Mouse (Mus musculus) ES-E14 (cell line): ENCODE measurements around the gene Inf2. TPM values are rescaled to one million over a fixed set of nuclear protein-coding genes. Genes with fewer than 3 reads are reported as not detected.

ENCODE experiments used
- DNase-seq: peaks from one replicate; pipeline ENCODE4 v3.0.0-alpha.2; 2013; ENCODE audit warnings: low read depth, low spot score
- H3K27ac ChIP-seq: 2 replicates; pipeline ENCODE4 v1.5.1; 2012; ENCODE audit warnings: low read depth, mild to moderate bottlenecking, low read length, moderate library complexity, mixed read lengths; ENCODE audit not compliant: poor library complexity, insufficient read depth, severe bottlenecking
- H3K36me3 ChIP-seq: 2 replicates; pipeline ENCODE4 v1.6.1; 2012; ENCODE audit warnings: mild to moderate bottlenecking, low read length, moderate library complexity, mixed read lengths; ENCODE audit not compliant: control insufficient read depth, poor library complexity, insufficient read depth, severe bottlenecking
- H3K4me1 ChIP-seq, 2 experiments: fragments of 150-350 bp in 1 of 2; sonication (generic) in 1 of 2; 2 replicates each; pipeline ENCODE4 v1.6.1; 2012; ENCODE audit warnings: low read length in 2 of 2, mild to moderate bottlenecking in 1 of 2, mixed read lengths in 1 of 2; ENCODE audit not compliant: control insufficient read depth in 2 of 2, insufficient read depth in 2 of 2, poor library complexity in 1 of 2
- H3K4me3 ChIP-seq, 2 experiments: fragments of 150-350 bp in 1 of 2; sonication (generic) in 1 of 2; 2 replicates each; pipeline ENCODE4 v1.5.1; 2012; ENCODE audit warnings: low read length in 2 of 2, low read depth in 1 of 2, mild to moderate bottlenecking in 1 of 2, mixed read lengths in 1 of 2; ENCODE audit not compliant: insufficient read depth in 1 of 2, poor library complexity in 1 of 2, severe bottlenecking in 1 of 2
- H3K9ac ChIP-seq: 2 replicates; pipeline ENCODE4 v1.6.1; 2012; ENCODE audit warnings: low read depth, mild to moderate bottlenecking, low read length, mixed read lengths; ENCODE audit not compliant: poor library complexity, insufficient read depth, severe bottlenecking
- H3K9me3 ChIP-seq: fragments of 150-350 bp; sonication (generic); 2 replicates; pipeline ENCODE4 v1.6.1; 2012; ENCODE audit warnings: low read depth, mild to moderate bottlenecking, low read length; ENCODE audit not compliant: control insufficient read depth, insufficient read depth
- CHD2 ChIP-seq: IDR thresholded peaks from 2 replicates; pipeline ENCODE4 v1.6.1; 2014; ENCODE audit warnings: mild to moderate bottlenecking, low read depth, low read length, inconsistent platforms
- HCFC1 ChIP-seq: IDR thresholded peaks from 2 replicates; pipeline ENCODE4 v1.6.1; 2012; ENCODE audit warnings: low read length, inconsistent platforms, borderline replicate concordance; ENCODE audit not compliant: insufficient read depth
- MAFK ChIP-seq: IDR thresholded peaks from 2 replicates; pipeline ENCODE4 v1.6.1; 2014; ENCODE audit warnings: mild to moderate bottlenecking, low read depth, low read length, inconsistent platforms; ENCODE audit not compliant: insufficient read depth
- ZC3H11A ChIP-seq: IDR thresholded peaks from 2 replicates; pipeline ENCODE4 v1.6.1; 2012; ENCODE audit warnings: low read depth, mild to moderate bottlenecking, inconsistent platforms, low read length, borderline replicate concordance
- ZNF384 ChIP-seq: IDR thresholded peaks from 2 replicates; pipeline ENCODE4 v1.6.1; 2012; ENCODE audit warnings: low read depth, low read length, inconsistent platforms
- in situ Hi-C, 2 experiments: fragments of 600-800 bp; cut with MboI; formaldehyde crosslinking; loops; one replicate each; pipeline ENCODE4 v1.15.1; 2025; ENCODE audit warnings: low sequenced_read_pairs in 2 of 2, inconsistent platforms in 1 of 2; ENCODE audit not compliant: unreplicated experiment in 2 of 2
- total RNA-seq: library from RNA; depleted of rRNA; stranded (reverse); fragments of 300-350 nt; gene quantifications from 2 replicates; pipeline ENCODE4 v1.2.3, GENCODE M21; 2012

Inf2 gene
- total RNA-seq, 1 experiment = 21.0 TPM

DNA sequence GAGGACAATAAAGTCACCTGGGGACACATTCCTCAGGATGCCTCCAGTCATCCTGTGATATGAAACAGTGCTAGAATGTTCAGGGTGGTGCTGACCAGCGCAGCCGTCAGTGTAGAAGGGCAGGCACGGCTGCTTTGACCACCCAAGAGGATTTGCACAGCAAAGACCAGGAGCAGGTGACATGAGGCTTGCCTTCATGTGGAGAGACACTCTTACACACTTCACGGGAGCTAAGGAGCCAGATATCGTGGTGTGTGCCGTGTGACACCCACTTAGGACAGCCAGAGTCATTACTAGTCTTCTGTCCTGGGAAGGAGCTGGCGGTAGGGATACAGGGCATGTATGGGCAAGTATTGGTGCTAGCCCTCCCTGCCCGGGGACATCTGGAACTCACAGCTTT lies 18.4 kb upstream of the Inf2 start:
- peaks cover 0 to 3% of the 10 kb centered on the region in 2 experiments; a peak in 1 of 4 replicates for H3K4me1 ChIP-seq
- H3K9me3 ChIP-seq = no peaks in the 10 kb centered on the region
- no peak for TF ChIP-seq CHD2
- no peak for TF ChIP-seq ZNF384
- no peak for TF ChIP-seq HCFC1
- TF ChIP-seq ZC3H11A = no peak
- TF ChIP-seq MAFK = no peak
- no peak overlapping the region for H3K9ac ChIP-seq
- in situ Hi-C loops = no loop called here
- DNase-seq = no peak
- no peak overlapping the region for H3K4me3 ChIP-seq
- H3K36me3 ChIP-seq = no peaks in the 10 kb centered on the region
- no peak overlapping the region for H3K27ac ChIP-seq

DNA sequence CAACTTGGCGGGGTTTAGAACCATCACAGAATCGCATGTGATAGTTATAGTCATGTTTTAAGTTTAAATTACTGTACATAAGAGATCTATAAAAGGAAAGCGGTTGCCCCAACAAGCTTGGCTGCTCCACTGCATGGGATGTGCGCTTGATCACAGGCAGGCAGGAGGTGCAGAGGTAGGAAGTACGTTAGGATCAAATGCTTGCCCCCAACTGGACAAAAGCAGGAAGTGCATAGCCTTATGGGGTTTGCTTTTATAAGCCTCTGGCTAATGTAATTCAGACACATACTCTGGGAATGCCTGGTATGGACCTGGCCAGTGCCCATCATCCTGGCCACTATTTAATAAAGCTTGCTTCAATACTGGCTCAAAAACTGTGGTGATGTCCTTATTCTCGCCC lies 17.5 kb upstream of the Inf2 start:
- no peak overlapping the region for H3K27ac ChIP-seq
- H3K9ac ChIP-seq = no peak overlapping the region
- H3K4me3 ChIP-seq = no peak overlapping the region
- in situ Hi-C loops = no loop called here
- no peak for DNase-seq
- peaks cover 0 to 7% of the 10 kb centered on the region in 2 experiments; a peak in 2 of 4 replicates for H3K4me1 ChIP-seq
- TF ChIP-seq ZC3H11A = no peak
- TF ChIP-seq ZNF384 = no peak
- no peak for TF ChIP-seq CHD2
- H3K36me3 ChIP-seq = no peaks in the 10 kb centered on the region
- no peaks in the 10 kb centered on the region for H3K9me3 ChIP-seq

DNA sequence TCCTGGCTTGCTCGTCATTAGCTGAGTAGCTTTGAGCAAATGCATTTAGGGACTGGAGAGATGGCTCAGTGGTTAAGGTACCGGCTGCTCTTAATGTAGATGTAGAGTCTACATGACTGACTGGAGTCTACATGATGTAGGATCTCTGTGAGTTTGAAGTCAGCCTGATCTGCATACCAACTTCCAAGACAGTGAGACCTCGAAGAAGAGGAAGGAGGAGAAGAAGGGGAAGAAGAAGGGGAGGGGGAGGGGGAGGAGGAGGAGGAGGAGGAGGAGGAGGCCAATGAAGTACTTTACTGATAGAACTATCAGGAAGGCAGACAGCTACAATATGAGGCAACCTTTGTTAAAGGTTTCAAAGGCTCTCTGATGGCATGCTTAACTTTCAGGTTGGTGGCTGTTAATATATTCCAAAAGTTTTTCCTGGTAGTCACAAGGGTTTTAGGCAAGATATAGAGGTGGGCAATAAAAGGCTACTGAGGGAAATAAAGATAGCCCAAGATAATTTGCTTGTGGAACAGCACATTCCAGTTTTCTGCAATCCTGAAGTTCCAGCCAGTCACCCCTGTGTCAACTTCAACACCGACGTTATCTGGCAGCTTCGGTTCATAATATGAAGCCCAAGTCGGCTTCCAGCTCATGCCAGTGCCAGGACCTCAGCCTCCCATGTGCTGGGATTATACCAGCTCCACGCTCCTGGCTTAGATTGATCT lies 13.2 kb upstream of the Inf2 start:
- in situ Hi-C loops = no loop called here
- H3K9ac ChIP-seq = no peak overlapping the region
- H3K4me1 ChIP-seq = peaks cover 0 to 20% of the 10 kb centered on the region in 2 experiments; a peak in 3 of 4 replicates
- H3K9me3 ChIP-seq = no peaks in the 10 kb centered on the region
- no peak for DNase-seq
- H3K4me3 ChIP-seq = no peak overlapping the region
- TF ChIP-seq ZNF384 (no peak), HCFC1 (no peak), CHD2 (no peak), ZC3H11A (no peak), MAFK (no peak)
- no peak overlapping the region for H3K27ac ChIP-seq
- H3K36me3 ChIP-seq = no peaks in the 10 kb centered on the region

DNA sequence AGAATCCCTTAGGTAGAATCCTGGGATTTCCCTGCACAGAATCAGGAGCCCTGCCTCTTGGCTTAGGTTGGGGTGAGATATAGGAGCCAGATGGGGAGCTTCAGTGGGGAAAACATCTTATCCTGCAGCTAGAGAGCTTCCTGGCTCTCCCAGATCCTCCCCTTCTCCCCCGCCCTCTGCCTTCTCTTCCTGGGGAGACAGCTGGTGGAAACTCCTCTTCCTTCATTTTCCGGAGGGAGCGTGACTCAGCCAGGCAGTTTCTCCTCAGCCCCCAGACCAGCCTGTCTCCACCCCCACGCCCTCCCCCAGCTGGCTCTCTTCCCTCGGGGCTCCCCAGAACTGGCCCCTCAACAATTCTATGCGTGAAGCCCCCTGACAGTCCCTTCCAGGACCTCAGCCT lies 12.2 kb upstream of the Inf2 start:
- TF ChIP-seq MAFK = no peak
- in situ Hi-C loops = no loop called here
- Histone ChIP-seq H3K27ac (peak overlapping the region; percentile 57; the same call in 1 of the 2 replicates), H3K4me3 (peak overlapping the region in 1 of 2 experiments; percentile 9; a peak in 1 of 4 replicates), H3K4me1 (peaks cover 0 to 20% of the 10 kb centered on the region in 2 experiments; a peak in 3 of 4 replicates), H3K36me3 (no peaks in the 10 kb centered on the region), H3K9ac (peak overlapping the region; percentile 23; the same call in 1 of the 2 replicates), H3K9me3 (no peaks in the 10 kb centered on the region)
- no peak for DNase-seq

DNA sequence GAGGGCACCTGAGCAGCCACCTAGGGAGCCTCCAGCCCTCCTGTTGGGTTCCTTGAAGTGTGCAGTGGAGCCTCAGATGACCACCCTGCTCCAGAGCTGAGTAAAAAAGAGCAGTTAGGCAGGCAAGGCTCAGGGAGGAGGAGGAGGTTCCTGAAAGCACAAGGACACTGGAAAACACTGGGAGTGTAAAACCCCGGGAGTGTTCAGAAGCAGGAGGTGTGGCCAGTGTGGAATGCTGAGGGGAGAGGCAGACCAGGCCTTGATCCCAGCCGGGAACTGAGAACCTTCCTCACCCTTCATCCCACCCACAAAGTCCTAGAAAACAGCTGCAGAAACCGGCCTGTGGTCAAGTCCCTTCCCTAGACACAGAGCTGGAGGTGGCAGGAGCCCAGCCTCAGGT lies 11.8 kb upstream of the Inf2 start:
- peak overlapping the region in 1 of 2 experiments; percentile 9; a peak in 1 of 4 replicates for H3K4me3 ChIP-seq
- no peak for DNase-seq
- H3K9ac ChIP-seq = peak overlapping the region; percentile 23; the same call in 1 of the 2 replicates
- H3K4me1 ChIP-seq = peaks cover 0 to 20% of the 10 kb centered on the region in 2 experiments; a peak in 3 of 4 replicates
- TF ChIP-seq MAFK (no peak), ZC3H11A (no peak), CHD2 (no peak), HCFC1 (no peak), ZNF384 (no peak)
- peak overlapping the region; percentile 57; the same call in 1 of the 2 replicates for H3K27ac ChIP-seq
- H3K36me3 ChIP-seq = no peaks in the 10 kb centered on the region
- H3K9me3 ChIP-seq = no peaks in the 10 kb centered on the region
- in situ Hi-C loops = no loop called here
